In genomic region chr3:121766048-121766447, GRCm38 (mm10) we compare ENCODE assay signal across 29 mouse cellular contexts. TPM values are rescaled to one million over a fixed set of nuclear protein-coding genes. Genes with fewer than 3 reads are reported as not detected.
A peak's percentile ranks its signal among the peaks of the same experiment; 100 is the strongest.
DNase-seq lines count a peak whose midpoint lies in the region; ATAC-seq and TF ChIP-seq lines count a peak whose summit lies in the region.
"Had no signal": no experiment of that assay in that cellular context is flagged by ENCODE, and none has a peak within 500 bp of the region (broad histone marks: within the 10 kb centered on the region; RNA-seq: fewer than 3 reads in every experiment).

No protein-coding gene starts in this region.

- peaks cover 15% of the 10 kb centered on the region for H3K4me1 ChIP-seq in G1E (ENCODE audit: insufficient read depth, low read depth, low read length)
- no peaks in the 10 kb centered on the region for H3K4me1 ChIP-seq in heart, embryonic 10.5 days
- H3K4me1 ChIP-seq: embryonic facial prominence, embryonic 10.5 days; embryonic facial prominence, embryonic 13.5 days; forebrain, embryonic 12.5 days; forebrain, embryonic 15.5 days; heart, embryonic 13.5 days; hindbrain, embryonic 12.5 days; hindbrain, embryonic 15.5 days had no signal

- H3K4me3 ChIP-seq in G1E (ENCODE audit: low read depth, low read length), result no peak overlapping the region
- H3K4me3 ChIP-seq in heart, embryonic 10.5 days, result no peak overlapping the region
- H3K4me3 ChIP-seq: embryonic facial prominence, embryonic 10.5 days; embryonic facial prominence, embryonic 13.5 days; erythroblast, embryonic 14.5 days; forebrain, embryonic 12.5 days; forebrain, embryonic 15.5 days; heart, embryonic 13.5 days; hindbrain, embryonic 12.5 days; hindbrain, embryonic 15.5 days had no signal

- peaks cover 59% of the 10 kb centered on the region for H3K36me3 ChIP-seq in G1E (replicated peaks)
- peaks cover 66% of the 10 kb centered on the region for H3K36me3 ChIP-seq in heart, embryonic 10.5 days

- no peak for DNase-seq in G1E (ENCODE audit: low spot score)
- no peak for DNase-seq in thymus, postnatal 4 days
- DNase-seq in heart, embryonic 10.5 days (ENCODE audit: low spot score), result no peak
- DNase-seq in kidney, postnatal 10 days, result no peak
- DNase-seq: adrenal gland, adult 2 months; adrenal gland, postnatal 14 days; B cell, adult 2 months; cerebellum, adult 11 months; cerebellum, adult 2 months; cerebellum, adult 9-11 months; cerebellum, postnatal 25 days; embryo, embryonic 11 days; gastrocnemius, postnatal 10 days; gastrocnemius, postnatal 36 days; heart, adult 11 months; heart, postnatal 14 days; heart, postnatal 4 days; kidney, adult 11 months had no signal

- H3K27me3 ChIP-seq in G1E (ENCODE audit: insufficient read depth, low read length), result no peaks in the 10 kb centered on the region
- H3K27me3 ChIP-seq in heart, embryonic 10.5 days (ENCODE audit: insufficient read depth, poor library complexity, severe bottlenecking), result no peaks in the 10 kb centered on the region
- H3K27me3 ChIP-seq: CH12.LX; embryonic facial prominence, embryonic 13.5 days; forebrain, embryonic 12.5 days; forebrain, embryonic 15.5 days; heart, embryonic 13.5 days; hindbrain, embryonic 12.5 days; hindbrain, embryonic 15.5 days had no signal

- ATAC-seq in G1E (ENCODE audit: extremely low read depth, insufficient number of reproducible peaks, low FRiP score, poor library complexity, severe bottlenecking), result peak; percentile 32; the same call in 1 of the 2 replicates
- peak; percentile 82 for ATAC-seq in common myeloid progenitor, adult 5-6 weeks (replicated peaks; ENCODE audit: low read depth, poor library complexity, severe bottlenecking)
- peak; percentile 83 for ATAC-seq in megakaryocyte, adult 5-6 weeks (ENCODE audit: poor library complexity, severe bottlenecking)
- ATAC-seq: forebrain, embryonic 15.5 days had no signal

- no peaks in the 10 kb centered on the region for H3K9me3 ChIP-seq in G1E (replicated peaks)
- no peaks in the 10 kb centered on the region for H3K9me3 ChIP-seq in heart, embryonic 10.5 days
- H3K9me3 ChIP-seq: embryonic facial prominence, embryonic 10.5 days; embryonic facial prominence, embryonic 13.5 days; forebrain, embryonic 12.5 days; forebrain, embryonic 15.5 days; heart, embryonic 13.5 days; hindbrain, embryonic 12.5 days; hindbrain, embryonic 15.5 days had no signal

- no peak overlapping the region for H3K27ac ChIP-seq in heart, embryonic 10.5 days
- H3K27ac ChIP-seq: embryonic facial prominence, embryonic 10.5 days; embryonic facial prominence, embryonic 13.5 days; forebrain, embryonic 12.5 days; forebrain, embryonic 15.5 days; heart, embryonic 13.5 days; hindbrain, embryonic 12.5 days; hindbrain, embryonic 15.5 days had no signal

- no peak for TF ChIP-seq CTCF in G1E (IDR thresholded peaks at IDR 0.05; ENCODE audit: low read depth, low read length)

RNA-seq across cellular contexts. Expression of gene F3, which starts 42.7 kb away (rescaled TPM):
- not detected in 2 replicates for total RNA-seq in G1E (2014; fragmentation: Nextera tagmentation)
- not detected in 2 replicates for total RNA-seq in G1E (2017)
- not detected in 2 replicates for polyA plus RNA-seq in G1E (2012)
- total RNA-seq in common myeloid progenitor, adult 5-6 weeks (2017), result 1.5 TPM in 1 of 2 replicates, not detected in the other
- 0.89 TPM in 1 of 2 replicates, not detected in the other for total RNA-seq in megakaryocyte, adult 5-6 weeks (2015)
- 2.6 TPM in 1 of 2 replicates, not detected in the other for total RNA-seq in megakaryocyte, adult 5-6 weeks (2017)
- 9.2 TPM in 2 replicates for polyA plus RNA-seq in heart, embryonic 10.5 days (2016; fragmentation: Nextera tagmentation; extraction: Ambion mirVana)
- polyA plus RNA-seq: erythroblast, embryonic 14.5 days had no signal

RNA-seq across cellular contexts. Expression of gene Abcd3, which starts 49.1 kb away (rescaled TPM):
- total RNA-seq in G1E (2014; fragmentation: Nextera tagmentation) (15.8 and 20.7 TPM in 2 replicates), G1E (2017) (14.3 and 20.4 TPM in 2 replicates)
- polyA plus RNA-seq in G1E (2012), result 42.0 and 49.7 TPM in 2 replicates
- 36.7 and 39.6 TPM in 2 replicates for total RNA-seq in common myeloid progenitor, adult 5-6 weeks (2017)
- 18.2 and 20.4 TPM in 2 replicates for total RNA-seq in megakaryocyte, adult 5-6 weeks (2015)
- 20.1 and 22.7 TPM in 2 replicates for total RNA-seq in megakaryocyte, adult 5-6 weeks (2017)
- 45.5 and 46.1 TPM in 2 replicates for polyA plus RNA-seq in heart, embryonic 10.5 days (2016; fragmentation: Nextera tagmentation; extraction: Ambion mirVana)

Comparison
In these comparisons a context has a peak if more than half of its experiments do, and no peak if none do; other contexts are left out.
1. ATAC-seq: peak in every context shown above with its lines; median percentile 83 in megakaryocyte, adult 5-6 weeks; 82 in common myeloid progenitor, adult 5-6 weeks; 32 in G1E.